Mouse (Mus musculus): Measurements from ENCODE around the gene Morn4. TPM values are rescaled to one million over a fixed set of nuclear protein-coding genes. Genes with fewer than 3 reads are reported as not detected.

Gene Morn4
- polyA plus RNA-seq, 1 experiment from 2014 or later, result 27.6 TPM

GRCm38 (mm10) chr19:42034146-42034775, 51.9 kb downstream of the Morn4 start:
- WGBS, result 67% methylated on average over 9 of the region's 9 CpGs
- H3K27me3 ChIP-seq (ENCODE audit: control insufficient read depth, insufficient read depth, low read length), result no peaks in the 10 kb centered on the region
- no peaks in the 10 kb centered on the region for H3K9me3 ChIP-seq (ENCODE audit: control insufficient read depth, low read depth, low read length)
- H3K4me3 ChIP-seq (ENCODE audit: low read depth, low read length), result no peak overlapping the region
- 0 out of 2 replicates have a peak, but pooled peaks cover 3% of the 10 kb centered on the region for H3K4me1 ChIP-seq (ENCODE audit: control insufficient read depth, insufficient read depth, low read length)
- H3K4me2 ChIP-seq (replicated peaks; ENCODE audit: low read depth, low read length), result no peak overlapping the region
- peaks cover 6% of the 10 kb centered on the region; the same call in 1 of the 2 replicates for H3K36me3 ChIP-seq (ENCODE audit: control insufficient read depth, insufficient read depth, low read length)
- H3K27ac ChIP-seq (ENCODE audit: low read length), result no peak overlapping the region
- peak; percentile 42; the same call in 1 of the 2 replicates for ATAC-seq (ENCODE audit: insufficient number of reproducible peaks, insufficient read depth, low FRiP score, low read depth)
- no peak overlapping the region for H3K9ac ChIP-seq (replicated peaks; ENCODE audit: low read depth, low read length)

GRCm38 (mm10) chr19:42033611-42034010, 52.5 kb downstream of the Morn4 start:
- no peaks in the 10 kb centered on the region for H3K9me3 ChIP-seq (ENCODE audit: control insufficient read depth, low read depth, low read length)
- H3K4me2 ChIP-seq (replicated peaks; ENCODE audit: low read depth, low read length), result no peak overlapping the region
- H3K27ac ChIP-seq (ENCODE audit: low read length), result no peak overlapping the region
- peaks cover 6% of the 10 kb centered on the region; the same call in 1 of the 2 replicates for H3K36me3 ChIP-seq (ENCODE audit: control insufficient read depth, insufficient read depth, low read length)
- 0 out of 2 replicates have a peak, but pooled peaks cover 3% of the 10 kb centered on the region for H3K4me1 ChIP-seq (ENCODE audit: control insufficient read depth, insufficient read depth, low read length)
- H3K9ac ChIP-seq (replicated peaks; ENCODE audit: low read depth, low read length), result no peak overlapping the region
- H3K27me3 ChIP-seq (ENCODE audit: control insufficient read depth, insufficient read depth, low read length), result no peaks in the 10 kb centered on the region
- ATAC-seq (ENCODE audit: insufficient number of reproducible peaks, insufficient read depth, low FRiP score, low read depth), result no peak
- no peak overlapping the region for H3K4me3 ChIP-seq (ENCODE audit: low read depth, low read length)
- 79% methylated on average over 14 of the region's 14 CpGs for WGBS

GRCm38 (mm10) chr19:42031112-42031511, 55.0 kb downstream of the Morn4 start:
- Histone ChIP-seq H3K4me1 (ENCODE audit: control insufficient read depth, insufficient read depth, low read length) (0 out of 2 replicates have a peak, but pooled peaks cover 3% of the 10 kb centered on the region), H3K9me3 (ENCODE audit: control insufficient read depth, low read depth, low read length) (no peaks in the 10 kb centered on the region), H3K9ac (replicated peaks; ENCODE audit: low read depth, low read length) (no peak overlapping the region)

GRCm38 (mm10) chr19:42026158-42026557, 60.0 kb downstream of the Morn4 start:
- Histone ChIP-seq H3K27me3 (ENCODE audit: control insufficient read depth, insufficient read depth, low read length) (no peaks in the 10 kb centered on the region), H3K27ac (ENCODE audit: low read length) (no peak overlapping the region), H3K4me3 (ENCODE audit: low read depth, low read length) (no peak overlapping the region), H3K36me3 (ENCODE audit: control insufficient read depth, insufficient read depth, low read length) (no peaks in the 10 kb centered on the region), H3K9me3 (ENCODE audit: control insufficient read depth, low read depth, low read length) (no peaks in the 10 kb centered on the region), H3K4me1 (ENCODE audit: control insufficient read depth, insufficient read depth, low read length) (no peaks in the 10 kb centered on the region), H3K4me2 (replicated peaks; ENCODE audit: low read depth, low read length) (no peak overlapping the region), H3K9ac (replicated peaks; ENCODE audit: low read depth, low read length) (no peak overlapping the region)
- WGBS, result 4% methylated on average over 5 of the region's 5 CpGs
- no peak for ATAC-seq (ENCODE audit: insufficient number of reproducible peaks, insufficient read depth, low FRiP score, low read depth)

More at GRCm38 (mm10) chr19:42031112-42031511, 55.0 kb downstream of the Morn4 start:
- 76% methylated on average over 5 of the region's 5 CpGs for WGBS
- Histone ChIP-seq H3K36me3 (ENCODE audit: control insufficient read depth, insufficient read depth, low read length) (peaks cover 6% of the 10 kb centered on the region; the same call in 1 of the 2 replicates), H3K4me2 (replicated peaks; ENCODE audit: low read depth, low read length) (no peak overlapping the region), H3K27ac (ENCODE audit: low read length) (no peak overlapping the region), H3K27me3 (ENCODE audit: control insufficient read depth, insufficient read depth, low read length) (no peaks in the 10 kb centered on the region), H3K4me3 (ENCODE audit: low read depth, low read length) (no peak overlapping the region)
- no peak for ATAC-seq (ENCODE audit: insufficient number of reproducible peaks, insufficient read depth, low FRiP score, low read depth)

Other genes with a start within 250 kb of the Morn4 start
- 3.5 and 5.0 TPM in 2 replicates for gene Frat2, start 238.2 kb downstream of the Morn4 start, polyA plus RNA-seq (2014; fragmentation: Nextera tagmentation; extraction: Ambion mirVana)
- gene Rrp12, start 190.2 kb downstream of the Morn4 start, polyA plus RNA-seq (2014; fragmentation: Nextera tagmentation; extraction: Ambion mirVana), result 10.8 and 10.9 TPM in 2 replicates
- gene Pgam1, start 174.4 kb downstream of the Morn4 start, polyA plus RNA-seq (2014; fragmentation: Nextera tagmentation; extraction: Ambion mirVana), result 651 and 721 TPM in 2 replicates
- gene Exosc1, start 152.9 kb downstream of the Morn4 start, polyA plus RNA-seq (2014; fragmentation: Nextera tagmentation; extraction: Ambion mirVana), result 73.2 and 79.9 TPM in 2 replicates
- 65.8 and 70.1 TPM in 2 replicates for gene Zdhhc16, start 152.9 kb downstream of the Morn4 start, polyA plus RNA-seq (2014; fragmentation: Nextera tagmentation; extraction: Ambion mirVana)
- 37.6 and 44.1 TPM in 2 replicates for gene Mms19, start 105.2 kb downstream of the Morn4 start, polyA plus RNA-seq (2014; fragmentation: Nextera tagmentation; extraction: Ambion mirVana)
- 10.4 and 10.8 TPM in 2 replicates for gene Ubtd1, start 104.6 kb downstream of the Morn4 start, polyA plus RNA-seq (2014; fragmentation: Nextera tagmentation; extraction: Ambion mirVana)
- 0.30 TPM in 1 of 2 replicates, not detected in the other for gene Ankrd2, start 50.4 kb downstream of the Morn4 start, polyA plus RNA-seq (2014; fragmentation: Nextera tagmentation; extraction: Ambion mirVana)
- 1.7 and 1.9 TPM in 2 replicates for gene Hoga1, start 40.7 kb downstream of the Morn4 start, polyA plus RNA-seq (2014; fragmentation: Nextera tagmentation; extraction: Ambion mirVana)
- gene 4933411K16Rik, start 34.1 kb downstream of the Morn4 start, polyA plus RNA-seq (2014; fragmentation: Nextera tagmentation; extraction: Ambion mirVana), result 0.24 TPM in 1 of 2 replicates, not detected in the other
- 17.2 and 22.7 TPM in 2 replicates for gene Pi4k2a, start 4.1 kb upstream of the Morn4 start, polyA plus RNA-seq (2014; fragmentation: Nextera tagmentation; extraction: Ambion mirVana)
- 44.2 and 46.9 TPM in 2 replicates for gene Avpi1, start 42.7 kb upstream of the Morn4 start, polyA plus RNA-seq (2014; fragmentation: Nextera tagmentation; extraction: Ambion mirVana)
- 13.2 and 15.6 TPM in 2 replicates for gene Marveld1, start 61.0 kb upstream of the Morn4 start, polyA plus RNA-seq (2014; fragmentation: Nextera tagmentation; extraction: Ambion mirVana)
- 15.7 and 20.0 TPM in 2 replicates for gene Zfyve27, start 77.6 kb upstream of the Morn4 start, polyA plus RNA-seq (2014; fragmentation: Nextera tagmentation; extraction: Ambion mirVana)
- 11.1 and 13.0 TPM in 2 replicates for gene Sfrp5, start 115.9 kb upstream of the Morn4 start, polyA plus RNA-seq (2014; fragmentation: Nextera tagmentation; extraction: Ambion mirVana)
- gene Golga7b, start 161.2 kb upstream of the Morn4 start, polyA plus RNA-seq (2014; fragmentation: Nextera tagmentation; extraction: Ambion mirVana), result 0.83 and 0.97 TPM in 2 replicates

Measured in stomach, embryonic 14.5 days (tissue).